Mouse (Mus musculus): ENCODE results near the gene Tor4a. TPM values are rescaled to one million over a fixed set of nuclear protein-coding genes. Genes with fewer than 3 reads are reported as not detected.

Tor4a gene
- polyA plus RNA-seq, 1 experiment from 2014 or later: 16.8 TPM

Other genes with a start within 250 kb of the Tor4a start
- 4.2 and 7.9 TPM in 2 replicates for gene Zmynd19, start 247.1 kb downstream of the Tor4a start, polyA plus RNA-seq (2015; fragmentation: Nextera tagmentation; extraction: Ambion mirVana)
- gene Dph7, start 234.5 kb downstream of the Tor4a start, polyA plus RNA-seq (2015; fragmentation: Nextera tagmentation; extraction: Ambion mirVana): 29.8 and 32.3 TPM in 2 replicates
- gene Mrpl41, start 221.8 kb downstream of the Tor4a start, polyA plus RNA-seq (2015; fragmentation: Nextera tagmentation; extraction: Ambion mirVana): 109 and 118 TPM in 2 replicates
- 8.4 and 8.7 TPM in 2 replicates for gene Pnpla7, start 220.9 kb downstream of the Tor4a start, polyA plus RNA-seq (2015; fragmentation: Nextera tagmentation; extraction: Ambion mirVana)
- gene Nsmf, start 142.5 kb downstream of the Tor4a start, polyA plus RNA-seq (2015; fragmentation: Nextera tagmentation; extraction: Ambion mirVana): 101 and 103 TPM in 2 replicates
- 8.6 and 10.0 TPM in 2 replicates for gene Entpd8, start 116.6 kb downstream of the Tor4a start, polyA plus RNA-seq (2015; fragmentation: Nextera tagmentation; extraction: Ambion mirVana)
- gene Noxa1, start 101.7 kb downstream of the Tor4a start, polyA plus RNA-seq (2015; fragmentation: Nextera tagmentation; extraction: Ambion mirVana): 0.39 and 0.65 TPM in 2 replicates
- 18.4 and 18.8 TPM in 2 replicates for gene Nrarp, start 16.1 kb downstream of the Tor4a start, polyA plus RNA-seq (2015; fragmentation: Nextera tagmentation; extraction: Ambion mirVana)
- 131 and 138 TPM in 2 replicates for gene Nelfb, start 14.6 kb upstream of the Tor4a start, polyA plus RNA-seq (2015; fragmentation: Nextera tagmentation; extraction: Ambion mirVana)
- 0.54 and 0.82 TPM in 2 replicates for gene Stpg3, start 17.8 kb upstream of the Tor4a start, polyA plus RNA-seq (2015; fragmentation: Nextera tagmentation; extraction: Ambion mirVana)
- gene Fam166a, start 21.9 kb upstream of the Tor4a start, polyA plus RNA-seq (2015; fragmentation: Nextera tagmentation; extraction: Ambion mirVana): 0.37 TPM in 1 of 2 replicates, not detected in the other
- gene Tubb4b, start 27.8 kb upstream of the Tor4a start, polyA plus RNA-seq (2015; fragmentation: Nextera tagmentation; extraction: Ambion mirVana): 627 and 671 TPM in 2 replicates
- 1.9 and 2.0 TPM in 2 replicates for gene Slc34a3, start 37.5 kb upstream of the Tor4a start, polyA plus RNA-seq (2015; fragmentation: Nextera tagmentation; extraction: Ambion mirVana)
- 0.55 and 0.69 TPM in 2 replicates for gene Rnf224, start 39.9 kb upstream of the Tor4a start, polyA plus RNA-seq (2015; fragmentation: Nextera tagmentation; extraction: Ambion mirVana)
- 24.0 and 26.3 TPM in 2 replicates for gene Rnf208, start 45.4 kb upstream of the Tor4a start, polyA plus RNA-seq (2015; fragmentation: Nextera tagmentation; extraction: Ambion mirVana)
- 0.21 and 0.30 TPM in 2 replicates for gene Cysrt1, start 45.6 kb upstream of the Tor4a start, polyA plus RNA-seq (2015; fragmentation: Nextera tagmentation; extraction: Ambion mirVana)
- gene AL732309.1, start 50.0 kb upstream of the Tor4a start, polyA plus RNA-seq (2015; fragmentation: Nextera tagmentation; extraction: Ambion mirVana): 6.1 and 7.0 TPM in 2 replicates
- 24.8 and 25.6 TPM in 2 replicates for gene Tmem203, start 58.6 kb upstream of the Tor4a start, polyA plus RNA-seq (2015; fragmentation: Nextera tagmentation; extraction: Ambion mirVana)
- gene Tprn, start 65.7 kb upstream of the Tor4a start, polyA plus RNA-seq (2015; fragmentation: Nextera tagmentation; extraction: Ambion mirVana): 12.0 and 12.1 TPM in 2 replicates
- 209 and 211 TPM in 2 replicates for gene Ssna1, start 75.6 kb upstream of the Tor4a start, polyA plus RNA-seq (2015; fragmentation: Nextera tagmentation; extraction: Ambion mirVana)
- 146 and 152 TPM in 2 replicates for gene Anapc2, start 75.6 kb upstream of the Tor4a start, polyA plus RNA-seq (2015; fragmentation: Nextera tagmentation; extraction: Ambion mirVana)
- gene Tmem210, start 91.3 kb upstream of the Tor4a start, polyA plus RNA-seq (2015; fragmentation: Nextera tagmentation; extraction: Ambion mirVana): not detected in 2 replicates
- gene Lrrc26, start 93.0 kb upstream of the Tor4a start, polyA plus RNA-seq (2015; fragmentation: Nextera tagmentation; extraction: Ambion mirVana): not detected in 2 replicates
- 0.22 and 0.60 TPM in 2 replicates for gene Grin1, start 122.3 kb upstream of the Tor4a start, polyA plus RNA-seq (2015; fragmentation: Nextera tagmentation; extraction: Ambion mirVana)
- gene Man1b1, start 135.5 kb upstream of the Tor4a start, polyA plus RNA-seq (2015; fragmentation: Nextera tagmentation; extraction: Ambion mirVana): 53.7 and 57.5 TPM in 2 replicates
- gene Dpp7, start 159.5 kb upstream of the Tor4a start, polyA plus RNA-seq (2015; fragmentation: Nextera tagmentation; extraction: Ambion mirVana): 32.8 and 33.2 TPM in 2 replicates
- gene Uap1l1, start 168.8 kb upstream of the Tor4a start, polyA plus RNA-seq (2015; fragmentation: Nextera tagmentation; extraction: Ambion mirVana): 38.9 and 49.2 TPM in 2 replicates
- gene Sapcd2, start 175.4 kb upstream of the Tor4a start, polyA plus RNA-seq (2015; fragmentation: Nextera tagmentation; extraction: Ambion mirVana): 39.3 and 41.2 TPM in 2 replicates
- gene Entpd2, start 199.0 kb upstream of the Tor4a start, polyA plus RNA-seq (2015; fragmentation: Nextera tagmentation; extraction: Ambion mirVana): 5.5 and 6.4 TPM in 2 replicates
- gene Npdc1, start 202.5 kb upstream of the Tor4a start, polyA plus RNA-seq (2015; fragmentation: Nextera tagmentation; extraction: Ambion mirVana): 52.4 and 58.3 TPM in 2 replicates
- gene Fut7, start 226.4 kb upstream of the Tor4a start, polyA plus RNA-seq (2015; fragmentation: Nextera tagmentation; extraction: Ambion mirVana): not detected in 2 replicates
- gene Abca2, start 231.8 kb upstream of the Tor4a start, polyA plus RNA-seq (2015; fragmentation: Nextera tagmentation; extraction: Ambion mirVana): 12.7 and 14.3 TPM in 2 replicates